Mouse (Mus musculus) R1 (cell line): Measurements from ENCODE around the gene Tmem129.
A peak's percentile ranks its signal among the peaks of the same experiment; 100 is the strongest.

Source experiments
- DNase-seq: peaks from one replicate; pipeline ENCODE4 v3.0.0-alpha.2; 2018; ENCODE audit warnings: low read depth, low spot score

The Tmem129 gene

DNA sequence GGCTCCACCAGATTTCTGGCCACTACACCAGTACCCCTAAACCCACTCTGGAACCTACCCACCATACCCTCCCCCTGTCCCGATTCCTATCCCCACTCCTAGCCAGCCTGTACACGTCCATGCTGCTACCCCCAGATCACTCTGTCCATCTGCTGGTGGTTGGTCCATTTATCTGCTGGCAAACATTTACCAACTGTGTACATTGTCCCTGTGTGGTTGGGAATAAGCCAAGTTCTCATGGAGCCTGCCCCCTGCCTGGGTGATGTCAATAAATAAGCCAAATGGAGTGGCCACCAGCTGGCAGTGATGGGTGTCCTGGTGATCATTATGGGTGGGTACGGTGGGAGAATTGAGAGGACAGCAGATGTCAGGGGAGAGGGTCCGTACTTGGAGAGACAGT is 28.9 kb upstream of the Tmem129 start:
- no peak for DNase-seq

DNA sequence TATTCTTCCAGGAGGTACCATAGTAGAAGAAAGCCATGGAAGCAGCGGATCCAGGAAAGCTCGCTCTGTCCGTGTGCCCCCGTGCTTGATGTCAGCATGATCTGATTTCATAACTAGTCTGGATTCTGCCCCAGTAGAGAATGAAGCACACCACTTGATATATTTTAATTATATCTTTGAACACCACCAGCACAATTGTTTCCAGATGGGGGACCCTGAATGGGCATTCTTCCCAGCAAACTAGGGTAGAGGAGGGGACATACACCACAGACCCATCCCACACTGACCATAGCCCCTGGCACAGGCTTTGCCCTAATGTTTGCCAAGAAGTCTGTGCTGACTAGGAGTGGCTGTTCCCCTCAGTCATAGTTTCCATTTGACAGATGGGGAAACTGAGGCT is 26.7 kb upstream of the Tmem129 start:
- DNase-seq = no peak

DNA sequence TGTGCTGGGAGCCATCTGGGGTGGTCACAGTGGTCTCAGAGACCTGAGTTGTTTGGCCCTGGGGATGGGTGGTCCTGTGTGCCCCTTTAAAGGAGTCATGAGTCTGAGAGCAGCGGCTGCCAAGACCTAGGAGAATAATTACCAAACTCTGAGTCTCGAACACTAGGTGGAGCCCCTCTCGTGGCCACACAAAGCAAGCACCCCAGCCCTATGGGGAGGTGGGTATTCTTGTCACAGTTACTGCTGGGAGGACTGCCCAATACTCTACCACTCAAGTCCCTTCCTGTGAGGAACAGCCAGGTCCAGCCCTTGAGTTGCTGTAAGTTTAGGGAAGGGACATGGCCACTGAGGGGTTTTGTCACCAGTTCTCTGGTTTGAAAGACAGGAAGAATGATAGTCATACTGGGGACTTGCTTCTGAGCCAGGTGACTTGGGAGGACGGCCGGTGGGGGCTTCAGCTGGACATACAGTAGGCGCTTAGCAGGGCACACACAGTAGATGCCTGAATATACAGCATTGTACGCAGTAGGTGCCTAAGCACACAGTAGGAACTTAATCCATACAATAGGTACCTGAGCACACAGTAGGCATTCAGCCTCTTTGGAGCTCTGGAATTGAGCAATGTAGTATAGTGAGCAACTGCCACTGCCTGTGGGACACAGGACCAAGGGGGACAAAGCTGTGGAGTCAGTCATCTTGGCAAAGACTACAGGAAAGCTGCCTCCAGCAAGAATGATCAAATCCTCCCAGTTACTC is 25.9 kb upstream of the Tmem129 start:
- DNase-seq = peak; percentile 28

DNA sequence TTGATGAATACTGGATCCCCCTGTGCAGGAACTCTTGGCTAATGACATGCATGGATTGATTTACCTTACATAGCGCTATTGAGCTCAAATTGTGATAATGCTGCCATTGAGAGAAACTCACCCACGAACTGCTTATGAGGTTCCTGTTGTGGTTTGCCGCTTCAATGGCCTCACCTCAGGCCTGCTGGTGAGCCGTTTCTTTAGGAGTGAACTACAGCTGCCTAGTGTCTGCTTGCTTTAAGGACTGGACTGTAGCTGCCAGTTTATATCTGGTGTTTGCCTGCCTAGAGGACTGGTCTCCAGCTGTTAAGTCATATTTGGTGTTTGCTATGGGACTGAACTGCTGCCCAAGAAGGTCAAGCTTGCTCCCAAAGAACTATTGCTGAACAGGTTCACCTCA is 24.7 kb upstream of the Tmem129 start:
- no peak for DNase-seq

DNA sequence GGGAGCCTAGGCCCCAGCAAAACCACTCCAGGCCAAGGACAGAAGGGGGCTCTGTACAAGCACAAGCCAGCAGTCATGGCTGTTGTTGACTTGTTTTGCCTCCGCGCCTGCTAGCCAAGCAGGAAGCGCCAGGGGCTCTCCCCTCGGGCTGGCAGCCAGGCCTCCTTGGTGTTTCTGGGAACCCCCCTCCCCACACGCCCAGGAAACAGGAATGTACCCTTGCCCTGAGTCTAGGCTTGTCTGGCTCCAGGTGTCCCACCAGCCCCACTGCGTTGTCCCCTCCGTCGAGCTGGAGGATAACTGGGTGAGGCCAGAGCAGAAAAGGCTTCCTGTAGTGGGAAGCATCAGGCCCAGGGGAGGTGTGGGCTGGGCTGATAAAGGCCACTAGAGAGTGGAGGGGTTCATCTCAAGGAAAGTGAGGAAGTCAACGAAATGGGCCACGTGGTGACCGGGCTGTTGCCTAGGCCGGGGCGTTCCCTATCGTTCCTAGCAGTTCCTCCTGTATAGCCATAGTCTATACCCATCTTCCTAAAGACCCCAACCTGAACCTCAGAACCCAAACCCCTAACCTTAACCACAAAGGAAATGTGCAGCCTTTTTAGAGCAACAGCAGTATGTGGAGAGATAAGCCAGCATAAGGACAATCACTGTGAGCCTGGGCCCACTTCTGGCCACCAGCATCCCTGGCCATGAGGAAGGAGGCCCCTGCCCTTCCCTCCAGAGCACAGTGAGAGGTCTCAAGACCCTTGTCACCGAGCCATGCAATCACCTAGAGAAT is 23.6 kb upstream of the Tmem129 start:
- no peak for DNase-seq

DNA sequence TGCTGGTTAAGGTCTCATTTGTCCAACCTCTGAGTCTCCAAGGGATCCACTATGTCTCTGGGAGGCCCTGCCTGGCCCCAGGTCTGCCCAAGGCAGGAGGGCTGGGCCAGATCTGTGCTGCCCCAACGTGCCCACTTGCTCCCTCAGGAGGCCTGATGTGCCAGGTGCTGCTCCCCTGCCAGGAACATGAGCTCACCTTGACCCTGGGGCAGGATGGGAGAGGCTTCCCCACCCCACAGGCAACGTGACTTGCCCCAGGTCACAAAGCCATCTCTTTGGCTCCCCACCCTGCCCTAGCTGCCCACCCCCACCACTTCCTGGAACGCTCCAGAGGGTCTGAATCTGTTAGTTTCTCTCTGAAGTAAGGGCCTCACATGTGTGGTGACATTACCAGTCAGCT is 22.8 kb upstream of the Tmem129 start:
- DNase-seq = no peak

DNA sequence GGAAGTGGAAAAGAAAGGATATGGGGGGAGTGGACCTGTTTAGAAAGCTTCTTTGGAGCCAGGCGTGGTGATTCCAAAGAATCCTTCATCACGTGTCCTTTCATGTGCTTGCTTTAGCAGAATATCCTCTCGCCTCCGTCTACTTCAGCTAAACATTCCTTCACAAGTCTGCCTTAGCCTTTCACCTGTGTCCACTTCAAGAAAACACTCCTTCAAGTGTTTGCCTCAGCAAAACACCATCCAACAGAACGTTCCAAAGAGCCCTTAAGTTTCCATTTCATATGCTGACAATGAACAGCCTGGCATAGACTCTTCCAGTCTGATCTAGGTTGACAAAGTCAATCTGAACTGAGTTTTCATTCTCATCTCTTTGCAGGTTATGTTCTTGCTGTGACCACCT is 20.0 kb upstream of the Tmem129 start:
- no peak for DNase-seq

DNA sequence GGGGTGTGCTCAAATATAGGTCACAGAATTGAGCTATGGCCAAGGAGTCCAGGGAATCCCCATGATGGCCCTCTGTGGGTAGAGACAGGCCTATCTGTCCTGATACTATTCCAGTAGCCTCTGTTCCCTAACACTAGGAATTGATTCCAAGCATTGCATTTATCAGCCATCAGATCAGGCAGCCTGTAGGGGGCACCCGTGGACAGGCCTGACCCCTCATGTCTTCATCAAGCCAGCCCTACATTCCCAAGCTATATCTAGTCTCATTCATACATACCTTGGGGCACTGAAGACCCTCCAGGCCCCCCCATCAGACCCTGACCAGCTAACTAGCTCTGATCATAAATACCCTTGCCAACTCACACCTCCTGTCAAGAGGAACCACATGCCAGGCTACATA is 17.7 kb upstream of the Tmem129 start:
- DNase-seq = peak; percentile 57

DNA sequence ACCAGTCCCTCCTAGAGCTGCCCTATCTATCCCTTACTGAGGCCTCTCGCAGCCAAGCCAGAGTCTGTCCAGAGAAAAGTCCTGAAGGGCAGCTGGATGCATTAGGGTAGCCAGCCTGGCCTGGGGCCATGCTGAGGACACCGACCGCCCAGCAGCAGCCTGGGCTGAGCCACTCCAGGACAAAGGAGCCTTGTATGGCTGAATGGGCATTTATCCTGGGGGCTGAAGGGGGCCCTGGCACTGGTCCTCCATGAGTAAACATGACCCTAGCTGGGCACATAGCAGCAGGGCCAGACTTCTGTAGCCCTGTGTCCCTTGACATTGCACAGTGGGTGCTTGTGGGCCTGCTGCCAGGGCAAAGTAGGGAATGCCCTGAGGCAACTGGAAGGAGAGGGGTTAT is 16.2 kb upstream of the Tmem129 start:
- no peak for DNase-seq

DNA sequence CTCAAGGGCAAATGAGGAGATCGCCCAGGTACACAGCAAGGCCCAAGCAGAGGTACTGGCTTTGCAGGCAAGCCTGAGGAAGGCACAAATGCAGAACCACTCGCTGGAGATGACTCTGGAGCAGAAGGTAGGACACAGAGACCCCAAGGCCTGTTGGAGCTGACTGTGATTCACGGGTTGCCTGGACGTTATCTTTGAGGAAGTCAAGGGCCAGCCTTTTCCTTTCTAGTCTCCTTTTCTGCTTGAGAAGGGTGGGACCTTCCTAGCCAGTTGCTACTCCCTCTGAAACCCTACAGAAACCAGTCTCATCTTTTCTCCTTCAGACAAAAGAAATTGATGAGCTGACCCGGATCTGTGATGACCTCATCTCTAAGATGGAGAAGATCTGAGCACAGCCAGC is 13.4 kb upstream of the Tmem129 start:
- no peak for DNase-seq

DNA sequence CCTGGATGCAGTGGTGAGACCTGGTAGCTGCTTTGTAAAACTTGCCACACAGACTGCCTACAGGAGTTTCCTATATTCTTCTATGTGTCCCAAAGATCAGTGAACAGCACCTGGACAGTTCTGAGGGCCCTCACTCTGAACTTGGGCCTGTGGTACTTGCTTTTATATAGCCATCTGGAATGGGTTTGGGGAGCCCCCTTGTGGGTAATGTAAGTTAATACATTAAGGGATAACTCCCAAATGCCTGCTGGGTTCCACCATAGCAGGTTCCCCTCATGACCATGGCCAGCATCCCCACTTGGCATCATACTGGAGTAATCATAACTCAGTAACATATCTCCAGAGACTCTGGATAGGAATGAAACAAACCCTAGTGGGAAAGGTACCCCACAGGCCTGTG is 10.0 kb upstream of the Tmem129 start:
- peak; percentile 74 for DNase-seq

DNA sequence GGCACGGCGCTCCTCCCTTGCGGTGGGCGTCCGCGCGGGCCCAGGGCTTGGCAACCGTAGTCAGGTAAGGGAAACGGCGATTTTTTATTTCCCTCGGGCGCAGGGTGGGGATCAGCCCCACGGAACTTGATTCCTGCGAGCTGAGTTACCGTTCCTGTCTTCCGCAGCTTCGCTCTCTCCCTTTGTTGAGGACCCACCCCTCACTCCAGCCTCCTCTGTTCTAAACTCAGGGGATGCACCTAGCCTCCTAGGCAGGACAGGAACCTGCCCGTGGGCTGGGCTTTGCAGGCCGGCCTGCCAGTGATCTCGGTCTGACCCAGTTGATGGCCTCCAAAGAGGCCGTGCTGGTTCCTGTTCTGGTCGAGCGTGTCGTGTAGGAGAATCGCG is 441 bp upstream of the Tmem129 start:
- DNase-seq = peak; percentile 82

DNA sequence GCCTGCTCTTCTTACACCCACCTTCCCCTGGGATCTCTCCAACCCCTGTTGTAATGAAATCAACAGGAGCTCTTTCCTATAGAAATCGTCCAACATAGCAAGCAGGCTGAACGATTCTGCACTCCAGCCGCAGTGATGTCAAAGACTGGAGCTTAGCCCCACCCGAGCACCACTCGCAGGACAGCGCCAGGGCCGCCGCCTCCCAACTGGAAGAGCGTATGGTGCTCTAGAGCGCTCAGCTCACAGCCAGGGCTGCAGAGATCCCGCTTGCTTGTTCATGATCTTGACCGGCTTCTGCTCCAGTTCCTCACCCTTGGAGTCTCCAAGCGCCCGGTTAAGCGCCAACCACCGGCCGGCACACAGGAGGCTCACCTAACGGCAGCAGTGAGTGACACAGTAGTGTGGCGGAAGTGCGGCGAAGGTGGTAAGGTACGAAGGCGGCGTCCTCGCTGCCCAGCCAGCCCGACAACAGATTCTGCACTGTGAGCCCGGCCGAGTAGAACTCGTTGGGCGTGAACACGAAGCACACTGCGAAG is 897 bp downstream of the Tmem129 start:
- DNase-seq = peak; percentile 68

DNA sequence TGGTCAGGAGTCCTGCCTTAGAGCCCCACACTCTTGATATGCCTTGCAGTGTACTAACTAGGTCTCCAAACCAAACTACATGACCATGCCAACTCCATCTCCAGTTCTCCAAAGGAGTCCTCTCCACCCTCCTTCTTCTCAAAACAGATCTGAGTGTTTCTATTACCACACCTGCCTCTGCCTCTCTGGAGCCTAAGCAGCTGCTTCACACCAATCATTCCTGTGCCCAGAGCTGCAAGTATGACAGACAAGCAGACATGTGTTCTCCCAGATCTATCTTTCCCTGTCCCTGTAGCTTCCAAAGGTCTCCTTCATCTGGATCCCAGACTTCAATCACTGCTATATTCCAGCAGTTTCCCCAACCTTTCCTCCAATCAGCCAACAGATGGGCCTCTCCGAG is 1.5 kb downstream of the Tmem129 start:
- DNase-seq = no peak

DNA sequence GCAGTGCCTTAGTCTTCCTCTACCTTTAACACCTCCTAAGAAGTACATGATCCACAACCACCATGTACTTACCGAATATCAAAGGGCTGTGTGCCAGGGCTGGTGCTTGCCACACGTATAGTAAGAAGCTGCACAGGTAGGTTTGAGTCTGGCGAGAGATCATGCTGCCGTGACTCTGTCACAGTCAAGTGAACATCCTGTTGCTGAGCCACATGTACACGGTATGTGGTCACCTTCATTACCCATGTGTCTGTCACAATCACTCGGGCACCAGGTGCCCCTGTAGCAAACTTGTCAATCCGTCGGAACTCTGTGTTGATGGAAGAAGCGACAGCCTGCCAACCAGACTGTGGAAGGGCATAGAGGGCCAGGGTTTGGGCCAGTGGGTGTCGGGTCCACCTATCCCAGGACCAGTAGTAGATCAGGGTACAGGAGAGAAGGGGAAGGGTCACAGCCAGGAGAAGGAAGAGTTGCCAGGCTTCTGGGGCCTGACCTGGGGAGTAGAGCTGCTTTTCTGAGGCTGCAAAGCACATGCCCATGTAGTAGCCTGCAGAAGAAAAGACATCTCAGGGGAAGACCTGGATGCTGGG is 2.9 kb downstream of the Tmem129 start:
- no peak for DNase-seq

DNA sequence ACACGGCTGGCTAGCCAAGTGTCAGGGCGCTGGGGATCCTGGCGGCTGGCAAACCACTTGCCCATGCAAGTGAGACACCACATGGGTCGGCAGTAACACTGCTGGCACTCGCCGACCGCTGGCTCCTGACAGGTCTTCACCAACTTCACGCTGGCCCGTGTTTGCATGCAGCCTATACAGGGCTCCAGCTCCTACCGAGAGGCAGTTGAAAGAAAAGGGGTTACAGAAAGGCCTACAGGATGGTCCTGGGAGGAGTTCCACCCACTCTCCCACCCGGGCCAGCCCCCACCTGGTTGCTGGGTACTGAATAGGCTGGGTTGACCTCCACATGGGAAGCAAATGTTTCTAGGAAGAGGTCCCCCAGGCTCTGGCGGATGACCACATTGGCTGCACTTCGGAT is 3.8 kb downstream of the Tmem129 start:
- no peak for DNase-seq

DNA sequence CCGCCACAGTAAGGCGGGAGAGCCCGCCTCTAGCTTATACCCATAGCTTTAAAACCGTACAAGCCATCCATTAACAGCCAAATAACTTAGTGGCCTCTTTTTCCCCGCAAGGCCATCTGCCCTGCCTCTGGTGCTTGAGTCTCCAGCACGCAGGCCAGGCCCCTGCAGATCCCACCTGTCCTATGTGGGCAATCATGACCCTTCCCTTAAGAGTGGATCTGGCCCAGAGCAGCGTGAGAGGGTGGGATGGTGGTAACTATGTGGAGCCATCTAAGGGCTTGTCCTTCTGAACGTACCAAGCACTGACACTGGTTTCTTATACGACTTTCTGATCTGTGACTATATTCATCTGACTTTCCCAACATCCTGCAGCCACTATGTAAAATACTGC is 5.4 kb downstream of the Tmem129 start:
- no peak for DNase-seq

DNA sequence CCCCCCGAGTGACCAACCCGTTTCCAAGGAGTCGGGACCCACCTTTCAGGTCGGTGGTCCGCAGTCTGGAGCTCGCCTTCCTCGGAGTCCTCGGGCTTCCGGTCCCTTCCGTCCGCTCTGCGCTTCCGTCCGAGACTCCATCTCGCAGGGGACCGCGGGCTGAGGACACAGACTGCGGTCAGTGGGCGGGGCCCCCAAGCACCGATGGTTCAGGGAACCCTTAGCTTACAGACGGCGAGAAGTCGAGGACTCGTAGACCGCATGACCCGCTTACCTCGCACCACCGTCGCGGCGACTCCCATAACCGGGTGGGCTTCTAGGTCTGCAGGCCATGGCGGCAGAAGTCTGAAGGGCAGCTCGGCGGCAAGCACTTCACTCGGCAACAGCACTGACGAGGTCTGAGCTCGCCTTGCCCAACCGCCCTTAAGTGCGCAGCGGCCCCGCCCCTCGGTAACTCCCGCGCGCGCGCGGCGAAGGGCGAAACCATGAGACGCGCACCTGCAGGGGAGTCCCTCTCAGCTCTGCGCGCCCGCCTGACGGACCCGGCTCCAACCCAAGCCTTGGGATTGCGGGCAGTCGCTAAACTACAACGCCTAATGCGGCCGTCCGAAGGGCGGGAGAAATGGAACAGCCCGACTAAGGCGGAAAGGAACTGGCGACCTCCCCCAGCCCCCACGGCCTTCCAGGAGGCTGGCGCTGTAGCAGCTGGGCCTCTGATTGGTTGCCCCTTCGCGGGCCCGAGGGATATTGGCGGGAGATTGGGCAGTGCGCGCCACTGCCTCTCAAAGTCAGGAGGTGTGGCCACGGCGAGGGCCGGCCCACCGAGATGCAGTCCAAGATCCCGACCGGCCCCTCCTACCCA is 6.1 kb downstream of the Tmem129 start, which contains the start of gene Slbp:
Slbp (minus strand) TSS at position 654 of the 862 bp plus-strand sequence.
- peak; percentile 98 for DNase-seq

DNA sequence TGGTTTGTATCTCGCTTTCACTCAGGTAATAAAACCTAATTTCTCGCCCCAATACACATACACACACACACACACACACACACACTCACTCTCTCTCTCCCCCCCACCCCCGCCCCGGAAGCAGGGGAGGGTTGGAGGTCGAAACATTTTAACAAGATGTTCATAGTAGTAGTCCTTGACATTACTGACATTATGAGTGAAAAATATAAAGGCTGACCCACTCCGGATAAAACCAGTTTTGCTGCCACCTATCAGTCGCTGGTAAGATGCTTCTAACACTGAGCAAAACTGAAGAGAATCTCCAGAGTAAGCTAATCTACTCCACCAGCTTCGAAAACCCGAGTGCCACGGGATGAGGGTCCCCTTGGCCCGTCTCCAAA is 6.7 kb downstream of the Tmem129 start:
- DNase-seq = no peak

DNA sequence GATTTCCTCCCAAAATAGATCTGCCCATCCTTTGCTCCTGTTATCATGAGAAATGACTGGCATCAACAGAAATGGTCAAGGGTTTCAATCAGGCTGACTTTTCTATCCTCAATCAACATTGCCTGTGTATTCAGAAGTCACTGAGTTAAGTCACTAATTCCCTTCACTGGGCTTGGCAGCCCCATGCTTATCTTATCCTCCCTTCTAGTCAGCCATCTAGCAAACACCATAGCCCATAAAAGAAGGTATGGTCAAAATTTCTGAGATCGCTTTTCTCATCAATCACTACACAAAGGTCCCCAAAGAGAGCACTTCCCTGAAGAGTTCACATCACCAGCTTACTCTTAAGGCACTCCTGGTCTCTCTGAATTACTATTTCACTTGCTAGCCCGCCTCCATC is 7.2 kb downstream of the Tmem129 start:
- no peak for DNase-seq

DNA sequence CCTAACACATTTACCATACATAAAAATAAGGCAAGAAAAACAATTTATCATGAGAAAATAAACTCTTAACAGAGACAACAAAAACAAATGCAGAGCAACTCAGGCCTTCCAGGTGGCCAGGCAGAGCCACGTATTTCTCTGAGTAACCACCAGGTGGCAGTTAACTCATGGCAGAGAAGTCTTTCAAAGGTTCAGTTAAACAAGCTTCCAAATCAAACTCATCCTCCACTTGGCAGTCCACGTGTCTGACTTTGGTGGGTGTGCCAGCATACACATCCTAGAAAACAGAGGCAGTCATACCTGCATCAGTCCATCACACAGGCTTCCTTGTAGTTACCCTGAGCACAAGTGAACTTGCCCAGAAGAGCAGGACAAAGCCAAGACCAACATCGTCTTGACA is 17.6 kb downstream of the Tmem129 start:
- DNase-seq = peak; percentile 71

DNA sequence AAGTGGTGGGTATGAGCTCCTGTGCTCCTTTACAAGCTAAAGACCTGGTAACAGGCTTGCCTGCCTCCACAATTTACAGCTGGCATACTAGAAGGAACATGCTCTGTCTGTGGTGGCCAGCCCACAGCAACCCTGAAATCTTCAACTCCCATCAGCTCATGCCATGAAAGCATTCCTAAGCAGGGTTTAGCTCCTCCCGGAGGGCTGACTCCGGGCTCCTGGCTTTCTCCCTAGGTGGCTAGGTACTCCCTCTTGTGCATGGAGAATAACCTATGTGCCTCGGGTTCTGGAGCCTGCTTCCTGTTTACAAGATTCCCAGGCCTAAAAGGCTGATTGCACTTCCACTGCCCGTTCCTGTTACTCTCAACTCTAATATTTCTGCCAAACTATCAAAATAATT is 19.4 kb downstream of the Tmem129 start:
- DNase-seq = peak; percentile 17
